Mouse (Mus musculus): ENCODE data around the gene Top1.
"Not testable (repeated sequence)": the region's sequence is repeated elsewhere in the genome, so short reads cannot be mapped to it uniquely, and the experiment has no call there.

The Top1 gene

DNA sequence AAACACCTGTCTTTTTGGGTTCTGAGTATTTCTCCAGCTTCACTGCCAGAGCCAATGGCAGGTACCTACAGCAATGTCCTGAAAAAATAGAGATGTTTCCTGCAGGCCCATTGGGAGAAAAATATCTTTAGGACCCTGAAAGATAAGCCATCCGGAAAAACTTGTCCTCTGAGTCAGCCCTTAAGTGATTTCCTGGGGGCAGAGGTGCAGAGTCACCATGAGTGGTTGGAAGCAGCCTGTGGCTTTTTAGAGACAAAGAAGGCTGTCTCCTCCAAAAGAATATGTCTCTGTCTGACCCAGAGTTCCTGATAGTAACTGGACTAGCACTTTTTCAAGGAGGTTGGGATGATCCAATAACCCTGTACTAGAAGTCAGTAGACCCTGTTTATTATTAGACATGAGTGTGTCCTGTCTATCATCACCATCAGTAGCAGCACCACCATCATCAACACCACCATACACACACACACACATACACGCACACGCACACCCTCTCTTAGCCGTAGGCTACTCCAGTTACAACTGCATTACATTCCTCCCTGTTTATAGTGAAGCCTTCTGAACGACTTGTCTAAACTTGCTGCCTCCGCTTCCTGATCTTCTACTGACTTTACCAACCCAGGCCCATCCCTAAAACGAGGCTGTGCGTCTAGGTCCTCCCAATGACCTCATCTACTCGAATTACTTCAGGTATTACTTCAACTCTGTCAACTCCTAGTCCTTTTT is 14.7 kb upstream of the Top1 start:
- DNase-seq (ENCODE audit: low read depth, low spot score) = no peak

DNA sequence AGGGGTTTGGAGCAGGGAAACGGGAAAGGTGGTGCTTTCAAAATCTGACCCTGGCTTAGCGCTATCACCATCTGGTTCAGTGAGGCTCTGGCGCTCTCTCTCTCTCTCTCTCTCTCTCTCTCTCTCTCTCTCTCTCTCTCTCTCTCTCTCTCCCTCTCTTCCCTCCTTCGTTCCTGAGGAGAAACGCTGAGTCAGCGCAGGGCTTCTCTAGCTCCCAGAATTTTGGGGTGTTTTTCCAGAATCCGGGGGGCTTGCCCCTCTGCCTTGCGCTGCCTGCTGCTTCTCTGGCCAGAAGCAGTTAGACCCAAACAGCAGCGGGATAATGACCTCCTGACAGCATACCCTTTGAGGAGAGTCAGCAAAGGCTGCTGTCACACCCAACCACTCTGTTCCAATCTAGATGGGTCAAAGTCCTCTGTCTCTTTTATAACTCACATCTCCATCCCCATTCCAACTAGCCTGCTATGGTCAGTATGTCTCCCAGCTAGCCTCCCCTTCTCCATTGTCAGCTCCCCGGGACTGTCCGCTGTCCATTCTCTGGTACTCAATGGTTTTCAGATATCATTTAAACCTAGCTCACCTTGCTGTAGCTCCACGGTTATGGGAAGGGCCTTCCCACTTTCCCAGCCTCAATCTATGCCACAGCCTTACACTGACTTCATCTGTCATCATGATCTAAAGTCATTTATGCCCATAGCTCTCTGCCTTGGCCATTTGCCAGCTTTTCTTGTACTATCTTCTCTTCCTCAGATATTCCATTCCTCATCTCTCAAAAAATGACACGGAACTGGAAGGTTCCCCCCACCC is 5.6 kb upstream of the Top1 start:
- no peak for DNase-seq (ENCODE audit: low read depth, low spot score)

DNA sequence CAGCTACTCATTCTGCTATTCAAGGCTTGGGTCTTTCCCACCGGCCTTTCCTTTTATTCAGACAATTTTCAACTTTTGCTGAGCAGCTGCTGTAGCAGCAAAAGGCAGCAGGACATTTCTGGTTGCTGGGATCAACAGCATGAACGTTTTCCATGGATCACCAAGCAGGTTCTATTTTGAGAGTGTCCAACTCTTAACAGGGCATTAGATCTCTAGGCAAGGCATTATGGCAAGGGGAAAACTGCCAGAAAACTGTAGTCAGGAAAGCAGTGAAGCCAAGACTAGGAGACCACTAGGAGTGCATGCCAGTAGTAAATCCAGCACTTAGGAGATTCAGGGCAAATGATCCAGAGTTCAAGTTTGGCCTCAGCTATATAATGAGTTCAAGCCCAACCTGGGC is 4.5 kb upstream of the Top1 start:
- no peak for DNase-seq (ENCODE audit: low read depth, low spot score)

DNA sequence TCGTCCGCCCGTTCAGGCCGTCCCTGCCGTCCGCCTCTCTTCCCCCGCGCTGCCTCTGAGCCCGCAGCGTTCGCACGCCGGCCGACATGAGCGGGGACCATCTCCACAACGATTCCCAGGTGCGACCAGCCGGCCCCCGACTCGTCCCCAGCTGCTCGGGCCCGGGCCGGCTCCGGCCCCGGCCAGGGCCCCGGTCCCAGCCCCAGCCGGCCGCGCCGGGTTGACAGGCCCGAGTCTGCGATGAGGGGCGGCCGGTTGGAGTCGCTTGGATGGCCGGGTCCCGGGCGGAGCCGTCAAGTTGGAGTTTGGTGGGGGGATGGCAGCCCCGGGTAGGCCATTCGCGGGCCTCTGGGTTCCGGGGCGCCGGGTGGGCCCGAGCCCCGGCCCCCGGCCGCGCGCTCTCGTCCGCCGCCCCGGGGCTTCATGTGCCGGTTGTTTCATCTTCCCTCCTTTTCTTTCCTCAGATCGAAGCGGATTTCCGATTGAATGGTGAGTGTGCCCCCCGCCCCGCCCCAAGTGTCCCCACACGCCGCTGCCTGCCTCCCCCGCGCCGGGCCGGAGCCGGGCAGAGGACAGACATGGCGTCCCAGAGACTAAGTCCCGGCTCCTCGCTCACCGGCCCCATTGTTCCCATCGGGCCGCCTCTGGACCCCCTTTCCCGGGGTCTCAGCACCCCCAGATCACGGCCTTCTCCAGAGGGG is 606 bp downstream of the Top1 start:
- peak; percentile 32 for DNase-seq (ENCODE audit: low read depth, low spot score)

DNA sequence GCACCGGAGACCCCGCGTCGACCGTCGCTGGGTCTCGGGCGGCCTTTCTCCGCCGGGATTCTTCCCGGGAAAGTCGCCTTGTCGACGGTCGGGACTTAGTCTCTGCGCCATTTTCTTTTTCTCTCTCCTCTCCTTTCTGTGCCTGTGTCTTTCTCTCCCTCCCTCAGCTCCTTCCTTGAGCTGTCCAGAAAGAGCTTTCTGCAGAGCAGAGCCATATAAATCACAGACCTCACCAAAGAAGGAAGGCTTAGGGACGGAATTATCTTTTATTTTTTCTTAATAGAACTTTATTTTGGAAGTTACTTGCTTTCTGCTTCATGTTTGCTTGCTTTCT is 1.1 kb downstream of the Top1 start:
- peak; percentile 59 for DNase-seq (ENCODE audit: low read depth, low spot score)

DNA sequence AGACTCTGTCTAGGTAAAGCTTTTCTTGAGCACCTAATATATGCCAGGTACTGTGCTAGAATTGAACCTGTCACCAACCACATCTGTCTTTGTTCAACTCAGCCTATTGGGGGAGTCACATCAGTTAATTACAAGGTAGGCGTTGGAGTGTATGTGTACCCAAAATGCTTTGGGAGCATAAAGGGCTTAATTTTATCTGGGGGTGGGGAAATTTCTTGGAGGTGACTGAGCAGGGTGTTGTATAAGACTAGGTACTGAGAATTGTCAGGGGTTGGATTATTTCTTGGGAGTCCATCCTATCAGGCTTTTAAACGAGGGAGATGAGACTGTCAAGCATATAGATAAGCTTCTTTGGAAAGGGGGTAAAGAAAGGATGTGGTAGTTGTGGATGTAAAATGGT is 2.4 kb downstream of the Top1 start:
- DNase-seq (ENCODE audit: low read depth, low spot score) = no peak

DNA sequence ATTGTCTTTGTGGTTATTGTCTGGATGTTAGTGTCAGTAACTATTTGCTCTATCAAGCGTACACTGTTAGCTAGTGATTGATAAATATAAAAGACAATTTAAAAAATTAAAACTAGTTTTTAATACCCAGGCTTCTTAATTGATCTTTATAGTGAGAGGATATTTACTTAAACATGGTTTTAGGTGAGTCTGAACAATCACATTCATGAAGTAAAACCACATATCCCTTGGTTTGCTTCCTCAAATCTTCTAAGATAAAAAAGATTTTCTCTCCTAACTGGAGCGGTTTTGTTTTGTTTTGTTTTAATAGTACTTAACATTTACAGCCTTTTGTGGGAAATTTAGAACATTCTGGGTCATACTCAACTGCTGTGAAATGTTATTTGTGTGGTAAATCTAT is 3.4 kb downstream of the Top1 start:
- DNase-seq (ENCODE audit: low read depth, low spot score) = no peak

DNA sequence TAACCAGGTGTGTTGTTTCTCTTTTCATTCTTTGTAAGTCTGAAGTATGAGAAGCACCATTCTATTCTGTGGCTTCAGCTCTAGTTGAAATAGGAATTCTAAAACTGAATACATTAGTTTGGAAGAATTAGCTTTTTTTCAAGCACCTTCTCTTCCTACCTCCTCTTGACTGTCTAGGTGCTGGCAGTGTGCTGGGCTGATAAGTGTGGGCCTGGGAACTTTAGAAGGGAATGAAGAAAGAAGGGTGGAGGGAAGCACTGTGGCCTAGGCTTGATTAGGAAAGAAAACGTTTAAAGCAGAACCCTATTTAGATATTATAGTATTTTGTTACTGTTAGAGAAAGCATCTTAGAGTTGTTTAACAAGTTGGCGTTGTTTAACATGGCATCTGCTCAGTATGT is 5.5 kb downstream of the Top1 start:
- DNase-seq (ENCODE audit: low read depth, low spot score) = no peak

DNA sequence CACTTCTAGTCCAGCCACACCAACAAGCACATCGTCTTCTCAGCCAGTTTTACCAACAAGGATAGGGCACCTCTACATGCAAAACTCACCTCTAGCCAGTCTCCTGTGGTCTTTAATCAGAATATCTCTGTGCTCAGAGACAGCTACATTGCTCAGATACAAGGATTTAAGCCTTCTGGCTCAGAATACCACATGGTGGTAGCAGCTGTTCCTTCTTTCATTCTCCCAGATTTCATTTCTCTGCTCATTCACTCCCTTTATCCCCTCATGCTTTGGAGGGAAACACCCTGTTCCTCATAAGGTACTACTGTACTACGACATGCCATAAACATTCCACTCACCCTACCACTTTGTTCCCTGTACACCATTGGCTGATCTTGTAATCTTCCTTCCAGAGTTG is 7.5 kb downstream of the Top1 start:
- peak; percentile 52 for DNase-seq (ENCODE audit: low read depth, low spot score)

DNA sequence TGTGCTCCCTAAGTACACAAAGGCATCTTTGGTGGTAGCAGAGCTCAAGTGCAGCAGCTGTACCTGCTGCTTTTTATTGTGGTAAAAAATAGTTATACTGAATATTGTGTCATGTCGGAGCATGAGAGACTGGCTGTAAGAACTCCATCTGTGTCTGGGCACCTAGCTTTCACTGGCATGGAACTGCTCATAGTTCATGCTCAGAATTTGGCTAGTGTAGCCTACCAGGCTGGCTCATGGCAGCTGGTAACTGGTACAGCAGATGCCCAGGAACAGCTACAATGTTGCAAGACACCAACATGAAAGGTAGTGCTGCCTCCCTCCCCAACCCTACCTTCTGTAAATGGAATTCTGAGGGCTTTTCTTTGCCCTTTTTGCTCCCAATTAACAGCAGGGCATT is 9.9 kb downstream of the Top1 start:
- DNase-seq (ENCODE audit: low read depth, low spot score) = peak; percentile 82

DNA sequence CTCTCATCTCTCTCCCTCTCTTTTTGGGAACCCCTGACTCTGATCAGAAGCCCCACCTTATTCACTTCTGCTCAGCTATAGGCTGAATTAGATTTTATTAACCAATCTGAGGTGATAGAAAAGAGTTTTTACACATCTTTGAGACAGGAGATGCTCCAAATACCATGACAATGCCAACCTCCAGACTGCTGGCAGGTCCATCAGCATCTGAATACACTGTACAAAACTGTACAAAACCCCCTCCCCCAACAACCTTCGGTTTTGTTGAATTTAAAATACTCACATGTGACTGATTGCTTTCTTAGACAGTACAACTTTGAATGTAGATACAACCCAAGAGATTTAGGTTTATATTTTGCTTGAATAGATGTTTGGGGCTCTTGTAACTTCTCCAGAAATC is 10.5 kb downstream of the Top1 start:
- no peak for DNase-seq (ENCODE audit: low read depth, low spot score)

DNA sequence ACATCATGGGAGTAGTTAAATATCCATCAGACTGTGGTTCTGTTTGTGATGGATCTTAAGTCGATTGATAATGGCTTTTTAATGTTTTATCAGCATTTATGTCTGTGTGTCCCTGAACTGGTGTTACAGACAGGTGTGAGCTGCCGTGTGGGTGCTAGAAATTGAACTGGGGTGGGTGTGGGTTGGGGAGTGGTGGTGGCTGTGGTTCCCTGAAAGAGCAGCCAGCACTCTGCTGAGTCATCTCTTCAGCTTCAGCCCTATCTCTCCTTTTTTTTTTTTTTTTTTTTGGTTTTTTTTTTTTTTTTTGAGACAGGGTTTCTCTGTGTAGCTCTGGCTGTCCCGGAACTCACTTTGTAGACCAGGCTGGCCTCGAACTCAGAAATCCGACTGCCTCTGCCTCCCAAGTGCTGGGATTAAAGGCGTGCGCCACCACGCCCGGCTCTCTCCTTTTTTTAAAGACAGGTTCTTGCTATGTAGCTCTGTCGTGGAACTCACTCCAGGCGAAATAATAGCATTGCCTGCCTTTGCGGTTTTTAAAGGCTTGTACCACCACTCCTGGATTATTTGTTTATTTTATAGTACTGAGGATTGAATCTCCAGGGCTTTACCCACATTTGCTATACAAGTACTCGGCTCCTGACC is 12.2 kb downstream of the Top1 start:
- peak; percentile 68 for DNase-seq (ENCODE audit: low read depth, low spot score)

DNA sequence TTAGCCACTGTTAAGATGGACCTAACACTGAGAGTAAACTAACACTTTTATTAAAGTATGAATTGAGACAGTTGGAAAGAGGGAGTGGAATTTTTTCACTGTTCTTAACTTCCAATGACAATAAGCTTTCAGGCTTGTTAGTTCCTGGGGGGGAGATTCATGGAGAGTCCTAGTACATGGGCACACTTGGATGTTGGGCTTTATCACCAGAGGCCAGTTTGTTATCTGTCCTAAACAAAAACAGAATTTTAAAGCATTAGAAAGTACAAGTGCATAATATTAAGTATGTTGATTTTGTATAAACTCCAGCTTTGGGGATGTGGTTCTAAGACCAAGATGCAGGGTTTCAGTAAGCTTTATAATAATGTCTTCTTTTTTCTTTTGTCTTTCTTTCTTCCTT is 13.1 kb downstream of the Top1 start:
- no peak for DNase-seq (ENCODE audit: low read depth, low spot score)

DNA sequence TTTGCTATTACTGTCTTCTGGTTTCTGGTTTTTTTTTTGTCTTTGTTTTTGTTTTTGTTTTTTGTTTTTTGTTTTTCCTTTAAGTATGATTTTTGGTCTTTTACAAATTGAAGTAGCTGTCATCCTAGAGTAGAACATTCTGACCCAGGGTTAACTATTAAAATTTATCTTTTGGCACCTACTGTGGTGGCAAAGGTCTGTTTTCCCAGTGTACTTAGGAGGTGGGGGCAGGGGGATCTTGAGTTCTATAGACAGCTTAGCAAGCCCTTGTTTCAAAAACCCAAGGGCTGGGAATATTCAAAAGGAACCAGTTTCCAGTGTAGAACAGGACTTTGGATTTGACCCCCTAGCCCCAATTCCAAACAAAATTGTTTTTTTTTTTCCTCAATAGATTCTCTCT is 18.7 kb downstream of the Top1 start:
- no peak for DNase-seq (ENCODE audit: low read depth, low spot score)

DNA sequence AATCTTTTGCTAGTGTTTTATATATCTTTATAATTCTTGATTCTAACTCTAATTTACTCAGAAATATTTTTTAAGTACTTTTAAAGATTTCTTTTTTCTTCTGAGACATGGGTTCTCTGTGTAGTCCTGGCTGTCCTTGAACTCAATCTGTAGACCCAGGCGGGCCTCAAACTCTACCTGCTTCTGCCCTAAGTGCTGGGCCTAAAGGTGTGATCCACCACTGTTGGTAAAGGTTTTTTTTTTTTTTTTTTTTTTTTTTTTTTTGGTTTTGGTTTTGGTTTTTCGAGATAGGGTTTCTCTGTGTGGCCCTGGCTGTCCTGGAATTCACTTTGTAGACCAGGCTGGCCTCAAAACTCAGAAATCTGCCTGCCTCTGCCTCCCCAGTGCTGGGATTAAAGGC is 19.3 kb downstream of the Top1 start:
- not testable (repeated sequence) for DNase-seq (ENCODE audit: low read depth, low spot score)

DNA sequence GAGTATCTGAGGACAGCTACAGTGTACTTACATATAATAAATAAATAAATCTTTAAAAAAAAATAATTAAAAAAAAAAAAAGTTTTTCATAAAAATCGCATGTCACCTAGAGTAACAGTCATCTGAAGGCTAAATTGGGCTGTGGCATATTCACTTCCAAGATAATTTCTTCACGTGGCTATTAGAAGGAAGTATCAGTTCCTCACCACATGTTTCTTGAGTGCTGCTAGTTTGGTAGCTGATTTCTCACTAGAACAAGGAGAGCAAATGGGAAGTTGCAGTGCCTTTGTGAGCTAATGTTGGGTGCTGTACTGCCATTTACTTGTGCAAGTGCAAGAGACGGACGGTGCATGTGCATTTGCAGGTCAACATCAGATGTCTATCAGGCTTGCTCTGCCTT is 21.6 kb downstream of the Top1 start:
- no peak for DNase-seq (ENCODE audit: low read depth, low spot score)

DNA sequence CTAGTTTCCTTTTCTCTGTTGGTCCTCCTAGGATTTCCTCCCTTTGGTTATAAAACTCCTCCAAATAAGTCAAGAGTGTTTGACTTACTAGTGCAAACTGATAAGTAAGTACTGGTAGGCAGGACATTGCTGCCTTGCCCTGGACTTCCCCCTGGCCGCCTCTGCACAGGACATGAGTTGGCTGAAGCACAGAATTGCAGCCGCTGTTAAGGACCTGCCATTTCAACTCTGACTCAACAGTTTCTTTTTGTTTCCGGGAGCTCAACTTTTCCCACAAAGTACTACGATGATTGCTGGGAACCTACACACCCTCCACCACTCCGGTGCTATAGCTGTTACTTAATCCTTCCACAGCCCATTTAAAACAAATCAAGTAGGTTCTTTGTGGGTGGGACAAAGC is 54.6 kb downstream of the Top1 start:
- DNase-seq (ENCODE audit: low read depth, low spot score) = no peak

DNA sequence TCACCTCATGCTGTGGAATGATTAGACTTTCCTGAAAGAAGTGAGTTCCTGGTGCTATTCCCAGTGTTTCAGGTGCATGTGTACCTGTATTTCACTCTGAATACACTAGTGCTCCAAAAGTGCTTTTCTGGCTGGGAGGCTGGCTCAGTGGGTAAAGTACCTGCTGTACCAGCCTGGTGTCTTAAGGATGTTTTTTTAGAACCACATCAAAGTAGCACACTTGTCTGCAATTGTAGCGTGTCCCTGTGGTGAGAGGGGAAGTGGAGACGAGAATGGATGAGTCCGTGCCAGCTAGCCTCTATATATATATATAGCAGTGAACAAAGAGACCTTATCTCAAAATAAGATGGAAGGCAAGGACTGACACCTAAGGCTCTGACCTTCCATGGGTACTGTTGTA is 55.9 kb downstream of the Top1 start:
- DNase-seq (ENCODE audit: low read depth, low spot score) = no peak

DNA sequence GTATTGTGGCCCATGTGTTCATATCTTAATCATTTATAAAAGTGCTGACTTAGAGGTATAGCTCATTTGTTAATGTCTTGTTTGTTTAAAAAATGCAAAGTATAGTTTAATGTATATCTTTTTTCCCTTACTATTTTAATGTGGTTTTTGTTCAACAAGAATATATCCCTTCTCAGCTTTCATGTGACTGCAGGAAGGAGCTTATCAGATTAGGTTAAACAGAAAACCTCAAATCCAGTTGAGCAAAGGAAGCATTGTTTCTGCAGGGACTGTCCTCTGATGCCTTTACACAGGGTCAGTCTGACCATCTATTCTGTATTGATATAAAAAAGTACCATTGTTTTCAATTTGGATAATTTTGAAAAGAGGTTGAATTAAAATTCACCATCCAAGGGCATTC is 57.1 kb downstream of the Top1 start:
- DNase-seq (ENCODE audit: low read depth, low spot score) = no peak

DNA sequence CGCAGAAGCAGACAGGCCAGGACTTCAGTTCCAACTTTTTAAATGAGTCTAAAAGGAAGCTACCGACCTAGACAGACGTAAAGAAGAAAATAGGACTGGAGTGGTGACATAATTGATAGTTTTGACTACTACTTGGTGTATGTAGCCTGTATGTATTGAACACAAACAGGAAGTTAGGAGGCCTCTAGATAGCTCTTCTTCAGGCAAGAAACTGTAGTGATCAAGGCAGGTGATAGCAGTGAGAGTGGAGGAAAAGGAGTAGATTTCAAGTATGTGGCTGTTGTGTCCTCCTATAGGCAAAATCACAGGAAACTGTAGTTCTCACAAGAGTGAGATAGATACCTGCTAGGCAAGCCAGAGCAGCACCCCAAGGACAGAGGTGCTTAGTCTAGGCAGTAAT is 62.0 kb downstream of the Top1 start:
- DNase-seq (ENCODE audit: low read depth, low spot score) = no peak

DNA sequence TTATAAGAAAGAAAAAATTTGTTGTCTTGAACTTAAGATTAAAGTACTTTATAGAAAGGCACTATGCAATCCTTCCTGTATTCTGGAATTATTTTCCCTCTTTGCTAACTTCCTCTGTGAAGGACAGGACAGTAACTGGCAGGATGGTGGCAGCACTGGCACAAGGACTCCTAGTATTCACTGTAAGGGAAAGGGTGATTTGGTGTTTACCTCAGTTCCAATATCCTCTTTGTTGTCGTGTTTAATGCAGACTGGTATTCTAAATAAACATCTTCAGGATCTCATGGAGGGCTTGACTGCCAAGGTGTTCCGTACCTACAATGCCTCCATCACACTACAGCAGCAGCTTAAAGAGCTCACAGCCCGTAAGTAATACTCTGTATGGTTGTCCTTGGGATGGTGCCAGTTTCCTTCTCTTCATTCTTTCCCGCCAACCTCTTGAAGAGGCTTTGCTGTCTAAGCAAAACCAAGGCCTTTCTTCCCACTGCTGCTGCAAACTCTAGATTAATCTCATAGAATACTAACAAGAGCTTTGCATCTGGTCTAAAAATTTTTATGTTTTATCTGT is 69.9 kb downstream of the Top1 start:
- DNase-seq (ENCODE audit: low read depth, low spot score) = no peak

DNA sequence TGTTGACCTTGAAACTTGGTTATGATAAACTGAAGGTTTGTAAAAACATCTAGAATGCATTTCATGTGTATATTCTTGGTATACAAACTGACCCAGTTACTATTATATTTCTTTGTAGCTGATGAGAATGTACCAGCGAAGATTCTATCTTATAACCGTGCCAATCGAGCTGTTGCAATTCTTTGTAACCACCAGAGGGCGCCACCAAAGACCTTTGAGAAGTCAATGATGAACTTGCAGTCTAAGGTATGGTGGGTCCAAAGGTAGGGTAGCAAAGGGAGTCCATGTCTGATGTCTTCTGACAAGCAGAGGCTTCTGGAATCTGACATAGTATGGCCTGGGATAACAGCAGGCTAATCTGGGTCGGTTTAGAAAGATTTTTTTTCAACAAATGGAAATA is 71.6 kb downstream of the Top1 start:
- DNase-seq (ENCODE audit: low read depth, low spot score) = peak; percentile 72
